Mouse (Mus musculus) ovary, postnatal 10 days (tissue): ENCODE data around the gene Calhm2.
"Not testable (repeated sequence)": the region's sequence is repeated elsewhere in the genome, so short reads cannot be mapped to it uniquely, and the experiment has no call there.

ENCODE experiments used
- DNase-seq: peaks from one replicate; pipeline ENCODE4 v3.0.0; 2022; ENCODE audit warnings: low spot score

Gene Calhm2

GRCm38 (mm10) chr19:47151332-47152061 is 13.4 kb upstream of the Calhm2 start:
- DNase-seq = no peak

GRCm38 (mm10) chr19:47149854-47150253 is 11.8 kb upstream of the Calhm2 start:
- DNase-seq = no peak

GRCm38 (mm10) chr19:47148267-47148847 is 10.3 kb upstream of the Calhm2 start:
- DNase-seq = no peak

GRCm38 (mm10) chr19:47144154-47144553 is 6.1 kb upstream of the Calhm2 start, which contains the start of gene Calhm1:
Gene Calhm1 (minus strand): TSS chr19:47144254.
- no peak for DNase-seq

- DNase-seq = no peak
These were observed 4.3 kb upstream of the Calhm2 start for GRCm38 (mm10) chr19:47142438-47142837.

- DNase-seq = not testable (repeated sequence)
These were observed 1.5 kb upstream of the Calhm2 start for GRCm38 (mm10) chr19:47139611-47140010.

GRCm38 (mm10) chr19:47137051-47137581 is 978 bp downstream of the Calhm2 start:
- DNase-seq = no peak

- no peak for DNase-seq
These were observed 1.9 kb downstream of the Calhm2 start for GRCm38 (mm10) chr19:47136170-47136569.

- no peak for DNase-seq
These were observed 2.5 kb downstream of the Calhm2 start for GRCm38 (mm10) chr19:47135568-47135967.

GRCm38 (mm10) chr19:47133161-47133560 is 4.9 kb downstream of the Calhm2 start:
- no peak for DNase-seq

GRCm38 (mm10) chr19:47130551-47131125 is 7.5 kb downstream of the Calhm2 start:
- DNase-seq = no peak

- no peak for DNase-seq
These were observed 9.3 kb downstream of the Calhm2 start for GRCm38 (mm10) chr19:47128835-47129234.

GRCm38 (mm10) chr19:47128164-47128563 is 9.9 kb downstream of the Calhm2 start:
- DNase-seq = no peak

GRCm38 (mm10) chr19:47122802-47123201 is 15.3 kb downstream of the Calhm2 start:
- DNase-seq = no peak

GRCm38 (mm10) chr19:47121054-47121453 is 17.0 kb downstream of the Calhm2 start:
- no peak for DNase-seq

GRCm38 (mm10) chr19:47118634-47119033 is 19.5 kb downstream of the Calhm2 start:
- DNase-seq = no peak

GRCm38 (mm10) chr19:47104641-47105271 is 33.3 kb downstream of the Calhm2 start:
- no peak for DNase-seq

GRCm38 (mm10) chr19:47101080-47101479 is 37.0 kb downstream of the Calhm2 start:
- no peak for DNase-seq

- peak; percentile 87 for DNase-seq
These were observed 47.4 kb downstream of the Calhm2 start, which contains the start of the genes Usmg5 and Pdcd11 for GRCm38 (mm10) chr19:47090550-47091156. Gene Usmg5 (minus strand): TSS chr19:47090647. Gene Pdcd11 (plus strand): TSS chr19:47090768.

- peak; percentile 29 for DNase-seq
These were observed 48.2 kb downstream of the Calhm2 start for GRCm38 (mm10) chr19:47089718-47090525.

GRCm38 (mm10) chr19:47088226-47088625 is 49.9 kb downstream of the Calhm2 start:
- DNase-seq = no peak
